Mouse (Mus musculus): ENCODE results near the gene Asrgl1.

DNA sequence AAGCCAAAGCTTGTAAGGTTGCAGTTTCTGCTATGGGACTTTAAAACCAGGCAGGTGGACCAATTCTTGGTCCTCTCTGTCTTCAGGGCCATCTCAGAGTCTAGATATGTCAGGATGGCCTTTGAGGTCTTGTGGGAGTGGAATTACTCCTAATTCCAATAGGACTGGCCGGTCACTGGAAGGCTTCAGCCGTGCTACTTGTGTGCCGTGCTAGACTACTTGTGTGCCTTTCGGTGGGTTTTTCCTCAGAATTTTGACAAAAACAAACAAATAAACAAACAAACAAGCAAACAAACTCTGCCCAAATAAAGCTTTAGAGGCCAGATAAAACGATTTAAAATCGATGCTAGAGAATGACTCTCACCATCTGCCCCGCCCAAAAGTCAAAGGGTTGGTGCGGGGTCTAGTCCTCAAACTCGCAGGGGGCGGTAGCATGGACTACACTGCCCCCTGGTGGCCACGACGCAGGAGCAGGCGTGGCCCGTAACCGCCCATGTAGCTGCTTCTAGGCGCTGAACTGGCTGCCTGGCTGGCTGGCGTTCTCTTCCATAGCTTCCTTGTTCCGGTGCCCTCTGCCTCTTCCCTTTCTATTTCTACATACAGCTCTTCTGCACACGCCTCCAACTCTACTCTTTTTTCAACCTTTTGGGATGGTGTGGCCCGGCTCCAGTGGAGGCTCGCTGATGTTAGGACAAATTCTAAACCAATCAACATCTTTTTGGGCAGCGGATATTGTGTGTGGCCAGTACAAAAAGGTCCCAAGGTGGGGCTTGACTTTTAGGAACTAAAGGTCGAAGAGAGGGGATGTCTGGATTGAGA, 53.0 kb downstream of the Asrgl1 start:
- TF ChIP-seq CTCF (IDR thresholded peaks at IDR 0.05; ENCODE audit: borderline replicate concordance, insufficient read depth, low read depth, low read length) (peak; percentile 86), POLR2A (IDR thresholded peaks at IDR 0.05; ENCODE audit: borderline replicate concordance, insufficient read depth, low read length) (no peak)
